Mouse (Mus musculus): ENCODE results near the gene Ackr4. TPM values are rescaled to one million over a fixed set of nuclear protein-coding genes. Genes with fewer than 3 reads are reported as not detected.

Ackr4 gene
- 1.2 and 1.4 TPM in 2 replicates for polyA plus RNA-seq (2014; fragmentation: Nextera tagmentation; extraction: Ambion mirVana)

DNA sequence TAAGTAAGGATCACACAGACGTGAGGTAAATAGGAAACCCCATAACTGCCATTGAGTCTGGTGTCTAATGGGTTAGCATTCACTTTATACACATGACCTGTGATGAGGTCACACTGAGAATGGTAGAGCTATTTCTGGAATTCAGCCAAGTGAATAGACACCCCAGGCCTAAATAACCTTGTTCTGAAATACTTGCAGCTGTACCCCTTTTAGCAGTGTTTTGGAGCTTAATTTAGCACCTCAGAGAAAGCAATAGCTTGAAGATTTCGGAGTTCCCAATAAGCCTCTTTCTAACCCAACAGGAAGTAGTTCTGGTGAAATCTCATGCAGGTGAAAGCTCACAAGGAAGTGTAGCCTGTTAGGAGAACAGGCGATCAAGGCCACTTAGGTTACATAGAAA lies at the start of gene Ackr4:
Gene Ackr4 (minus strand): TSS at position 101 of the 400 bp plus-strand sequence.
- Histone ChIP-seq H3K9ac (ENCODE audit: low read length) (no peak within 1 kb of the TSS), H3K4me1 (replicated peaks; ENCODE audit: control insufficient read depth, insufficient read depth, low read length) (peaks cover 4% of the 10 kb centered on the region)

DNA sequence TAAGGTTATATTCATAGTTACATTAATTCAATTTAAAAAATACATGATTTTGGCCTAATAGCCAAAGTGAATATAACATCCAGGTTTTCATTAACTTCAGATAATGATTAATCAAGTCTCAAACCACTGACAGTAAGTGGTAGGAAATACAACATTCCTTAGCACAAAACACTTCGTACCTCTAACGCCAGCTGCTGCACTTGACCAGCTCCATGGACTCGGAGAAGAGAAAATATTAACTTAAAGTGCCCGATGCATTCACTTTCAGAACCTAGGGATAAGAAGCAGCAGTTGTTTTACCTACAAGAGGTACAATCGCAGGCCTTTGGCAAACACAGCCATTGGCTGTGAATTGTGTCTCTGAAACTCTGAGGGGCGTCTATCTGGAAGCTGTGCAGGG lies 45.6 kb upstream of the Ackr4 start:
- H3K36me3 ChIP-seq (ENCODE audit: control insufficient read depth, insufficient read depth, low read length): peaks cover 88% of the 10 kb centered on the region
- no peak overlapping the region for H3K27ac ChIP-seq (ENCODE audit: low read depth)
- ATAC-seq (replicated peaks; ENCODE audit: low FRiP score, low TSS enrichment, low read depth): no peak
- H3K9ac ChIP-seq (ENCODE audit: low read length): no peak overlapping the region
- H3K9me3 ChIP-seq (ENCODE audit: control insufficient read depth, low read length): no peaks in the 10 kb centered on the region
- H3K4me3 ChIP-seq (ENCODE audit: low read depth, low read length): no peak overlapping the region
- no peak overlapping the region for H3K4me2 ChIP-seq (ENCODE audit: low read length)
- no peak for DNase-seq (ENCODE audit: low spot score)
- no peaks in the 10 kb centered on the region for H3K27me3 ChIP-seq (replicated peaks; ENCODE audit: control insufficient read depth, insufficient read depth, low read length)
- 95% methylated on average over 6 of the region's 6 CpGs for WGBS
- no peaks in the 10 kb centered on the region for H3K4me1 ChIP-seq (replicated peaks; ENCODE audit: control insufficient read depth, insufficient read depth, low read length)

More for the DNA sequence above, at the start of gene Ackr4:
- no peaks in the 10 kb centered on the region for H3K9me3 ChIP-seq (ENCODE audit: control insufficient read depth, low read length)
- ATAC-seq (replicated peaks; ENCODE audit: low FRiP score, low TSS enrichment, low read depth) (no peak), DNase-seq (ENCODE audit: low spot score) (no peak)
- no peak within 1 kb of the TSS for H3K4me2 ChIP-seq (ENCODE audit: low read length)
- no peak within 1 kb of the TSS for H3K27ac ChIP-seq (ENCODE audit: low read depth)
- no peaks in the 10 kb centered on the region for H3K27me3 ChIP-seq (replicated peaks; ENCODE audit: control insufficient read depth, insufficient read depth, low read length)
- 88% methylated on average over 3 of the region's 3 CpGs for WGBS
- no peaks in the 10 kb centered on the region for H3K36me3 ChIP-seq (ENCODE audit: control insufficient read depth, insufficient read depth, low read length)
- no peak within 1 kb of the TSS for H3K4me3 ChIP-seq (ENCODE audit: low read depth, low read length)

DNA sequence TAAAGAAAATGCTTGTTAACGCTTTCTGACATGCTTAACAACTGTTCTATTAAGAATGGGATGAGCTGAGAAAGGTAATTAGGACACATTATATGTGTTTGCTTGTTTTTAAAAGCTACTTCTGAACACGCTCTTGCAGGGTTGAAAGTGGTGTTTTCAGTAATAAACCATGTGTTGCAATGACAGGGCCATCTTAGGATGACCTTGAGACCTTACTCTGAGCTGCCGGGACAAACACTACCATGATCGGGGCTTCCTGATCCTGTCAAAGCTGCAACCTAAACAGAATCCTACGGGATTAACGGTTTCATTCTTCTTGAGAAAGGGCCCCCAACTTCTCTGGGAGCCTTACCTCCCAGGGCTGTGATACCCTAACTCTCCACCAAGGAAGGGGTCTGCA lies 44.9 kb upstream of the Ackr4 start:
- ATAC-seq (replicated peaks; ENCODE audit: low FRiP score, low TSS enrichment, low read depth): no peak
- H3K9me3 ChIP-seq (ENCODE audit: control insufficient read depth, low read length): no peaks in the 10 kb centered on the region
- 91% methylated on average over 6 of the region's 6 CpGs for WGBS
- no peaks in the 10 kb centered on the region for H3K4me1 ChIP-seq (replicated peaks; ENCODE audit: control insufficient read depth, insufficient read depth, low read length)
- H3K27ac ChIP-seq (ENCODE audit: low read depth): no peak overlapping the region
- no peak overlapping the region for H3K4me2 ChIP-seq (ENCODE audit: low read length)
- H3K4me3 ChIP-seq (ENCODE audit: low read depth, low read length): no peak overlapping the region
- no peaks in the 10 kb centered on the region for H3K27me3 ChIP-seq (replicated peaks; ENCODE audit: control insufficient read depth, insufficient read depth, low read length)
- H3K36me3 ChIP-seq (ENCODE audit: control insufficient read depth, insufficient read depth, low read length): peaks cover 88% of the 10 kb centered on the region
- H3K9ac ChIP-seq (ENCODE audit: low read length): no peak overlapping the region
- no peak for DNase-seq (ENCODE audit: low spot score)

DNA sequence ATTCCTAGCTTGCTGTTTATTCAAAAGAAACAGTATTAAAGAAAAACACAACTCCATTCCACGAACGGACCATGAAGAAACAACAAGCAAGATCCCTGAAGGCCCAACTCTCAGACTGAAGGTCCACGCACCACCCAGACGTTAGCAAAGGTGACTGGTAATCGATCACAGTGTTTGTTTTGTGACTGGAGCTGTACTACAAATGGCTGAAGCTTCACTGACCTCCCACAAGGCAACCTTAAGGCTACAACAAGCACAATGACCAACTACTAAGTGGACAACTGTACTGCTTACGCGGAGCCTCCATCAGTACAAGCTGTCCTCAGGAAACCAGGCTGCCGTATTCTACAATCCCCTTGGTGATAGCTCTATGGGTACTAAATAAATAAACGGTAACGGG lies 43.3 kb upstream of the Ackr4 start:
- Histone ChIP-seq H3K4me3 (ENCODE audit: low read depth, low read length) (no peak overlapping the region), H3K4me1 (replicated peaks; ENCODE audit: control insufficient read depth, insufficient read depth, low read length) (no peaks in the 10 kb centered on the region), H3K27me3 (replicated peaks; ENCODE audit: control insufficient read depth, insufficient read depth, low read length) (no peaks in the 10 kb centered on the region), H3K9ac (ENCODE audit: low read length) (no peak overlapping the region), H3K4me2 (ENCODE audit: low read length) (no peak overlapping the region), H3K27ac (ENCODE audit: low read depth) (no peak overlapping the region), H3K9me3 (ENCODE audit: control insufficient read depth, low read length) (no peaks in the 10 kb centered on the region), H3K36me3 (ENCODE audit: control insufficient read depth, insufficient read depth, low read length) (peaks cover 87% of the 10 kb centered on the region)
- ATAC-seq (replicated peaks; ENCODE audit: low FRiP score, low TSS enrichment, low read depth) (no peak), DNase-seq (ENCODE audit: low spot score) (no peak)
- WGBS: 91% methylated on average over 10 of the region's 10 CpGs

DNA sequence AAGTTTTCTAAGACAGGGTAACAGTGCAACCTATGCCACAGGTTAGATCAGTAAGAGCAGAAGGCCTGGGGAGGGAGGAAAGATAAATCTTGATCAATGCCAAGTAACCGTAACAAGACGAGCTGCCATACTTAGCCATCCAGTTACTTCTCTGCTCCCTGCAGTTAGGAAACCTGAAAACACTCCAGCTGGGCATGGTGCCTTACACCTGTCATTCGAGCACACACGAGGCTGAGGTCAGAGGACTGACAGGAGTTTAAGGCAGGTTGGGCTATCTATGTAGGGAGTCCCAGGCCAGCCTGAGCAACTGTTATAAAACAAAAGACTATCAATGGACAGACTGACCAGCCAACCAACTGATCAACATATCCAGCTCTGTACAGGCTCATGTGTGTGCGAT lies 39.2 kb upstream of the Ackr4 start:
- WGBS: 93% methylated on average over 5 of the region's 5 CpGs
- Histone ChIP-seq H3K4me3 (ENCODE audit: low read depth, low read length) (no peak overlapping the region), H3K4me1 (replicated peaks; ENCODE audit: control insufficient read depth, insufficient read depth, low read length) (no peaks in the 10 kb centered on the region), H3K36me3 (ENCODE audit: control insufficient read depth, insufficient read depth, low read length) (peaks cover 87% of the 10 kb centered on the region), H3K27me3 (replicated peaks; ENCODE audit: control insufficient read depth, insufficient read depth, low read length) (no peaks in the 10 kb centered on the region), H3K4me2 (ENCODE audit: low read length) (no peak overlapping the region), H3K9me3 (ENCODE audit: control insufficient read depth, low read length) (no peaks in the 10 kb centered on the region), H3K9ac (ENCODE audit: low read length) (no peak overlapping the region), H3K27ac (ENCODE audit: low read depth) (no peak overlapping the region)
- ATAC-seq (replicated peaks; ENCODE audit: low FRiP score, low TSS enrichment, low read depth) (no peak), DNase-seq (ENCODE audit: low spot score) (no peak)

DNA sequence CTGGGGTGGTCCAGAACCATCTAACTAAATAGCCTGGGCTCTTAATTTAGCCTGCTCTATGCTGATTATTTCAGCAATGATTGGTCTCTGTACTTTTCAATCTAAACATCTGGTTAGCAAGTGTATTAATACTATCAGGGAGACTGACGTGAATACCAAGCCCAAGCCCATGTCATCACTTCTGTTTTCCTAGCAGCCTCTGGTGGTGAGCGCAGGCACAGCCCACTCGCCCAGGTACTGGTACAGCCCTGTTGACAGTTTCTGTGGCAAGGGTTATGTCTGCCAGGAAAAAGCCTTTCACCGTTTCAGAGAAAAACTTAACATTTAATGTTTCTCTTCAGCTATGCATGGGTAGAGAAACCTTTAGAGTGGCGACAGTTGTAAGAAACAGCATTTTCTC lies 37.5 kb upstream of the Ackr4 start:
- WGBS: 79% methylated on average over 5 of the region's 5 CpGs
- peaks cover 89% of the 10 kb centered on the region for H3K36me3 ChIP-seq (ENCODE audit: control insufficient read depth, insufficient read depth, low read length)

DNA sequence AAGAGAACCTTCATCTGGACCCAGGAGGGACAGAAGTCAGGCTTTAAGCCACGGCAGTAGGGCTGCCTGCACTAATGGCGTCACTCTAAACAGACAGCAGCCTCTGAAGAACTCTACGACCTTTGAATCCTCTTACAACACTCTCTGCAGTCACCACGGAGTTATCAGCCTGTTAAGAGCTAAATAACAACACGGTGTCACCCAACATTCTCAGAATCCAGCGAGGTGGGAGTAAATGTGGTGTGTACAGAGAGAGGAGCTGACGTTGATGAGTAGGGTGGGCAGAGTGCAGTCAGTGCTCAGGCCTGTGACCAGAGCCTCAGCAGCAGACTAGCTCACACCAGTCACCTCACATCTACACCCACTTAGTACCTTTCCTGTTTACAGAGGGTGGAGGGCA lies 34.4 kb upstream of the Ackr4 start:
- ATAC-seq (replicated peaks; ENCODE audit: low FRiP score, low TSS enrichment, low read depth) (no peak), DNase-seq (ENCODE audit: low spot score) (no peak)
- no peaks in the 10 kb centered on the region for H3K27me3 ChIP-seq (replicated peaks; ENCODE audit: control insufficient read depth, insufficient read depth, low read length)
- H3K9ac ChIP-seq (ENCODE audit: low read length): no peak overlapping the region
- H3K4me1 ChIP-seq (replicated peaks; ENCODE audit: control insufficient read depth, insufficient read depth, low read length): no peaks in the 10 kb centered on the region
- H3K4me2 ChIP-seq (ENCODE audit: low read length): no peak overlapping the region
- no peaks in the 10 kb centered on the region for H3K9me3 ChIP-seq (ENCODE audit: control insufficient read depth, low read length)
- H3K36me3 ChIP-seq (ENCODE audit: control insufficient read depth, insufficient read depth, low read length): peaks cover 96% of the 10 kb centered on the region
- H3K27ac ChIP-seq (ENCODE audit: low read depth): no peak overlapping the region
- no peak overlapping the region for H3K4me3 ChIP-seq (ENCODE audit: low read depth, low read length)
- WGBS: 81% methylated on average over 7 of the region's 7 CpGs

More for the DNA sequence above, 37.5 kb upstream of the Ackr4 start:
- H3K9ac ChIP-seq (ENCODE audit: low read length): no peak overlapping the region
- H3K4me2 ChIP-seq (ENCODE audit: low read length): no peak overlapping the region
- H3K27ac ChIP-seq (ENCODE audit: low read depth): no peak overlapping the region
- ATAC-seq (replicated peaks; ENCODE audit: low FRiP score, low TSS enrichment, low read depth) (no peak), DNase-seq (ENCODE audit: low spot score) (no peak)
- H3K27me3 ChIP-seq (replicated peaks; ENCODE audit: control insufficient read depth, insufficient read depth, low read length): no peaks in the 10 kb centered on the region
- H3K4me1 ChIP-seq (replicated peaks; ENCODE audit: control insufficient read depth, insufficient read depth, low read length): no peaks in the 10 kb centered on the region
- no peak overlapping the region for H3K4me3 ChIP-seq (ENCODE audit: low read depth, low read length)
- no peaks in the 10 kb centered on the region for H3K9me3 ChIP-seq (ENCODE audit: control insufficient read depth, low read length)

DNA sequence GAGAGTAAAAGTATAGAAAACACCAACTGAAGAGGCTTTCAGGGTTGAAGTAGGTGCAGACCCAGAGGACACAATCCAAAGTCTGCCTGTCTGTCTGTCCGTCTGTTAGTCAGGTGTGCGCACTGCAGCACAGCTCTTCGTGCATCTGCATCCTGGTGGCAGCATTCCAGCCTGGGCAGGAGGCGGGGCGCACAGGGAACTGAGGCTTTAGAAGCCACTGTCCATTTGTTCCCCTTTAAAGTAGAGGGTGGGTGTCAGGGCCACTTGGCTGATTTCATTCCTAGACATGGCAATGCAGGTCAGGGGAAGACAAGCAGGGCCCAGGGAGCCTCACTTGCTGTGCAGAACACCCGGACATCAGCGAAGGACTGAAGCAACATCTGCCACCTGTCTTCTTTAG lies 30.6 kb upstream of the Ackr4 start:
- no peak for ATAC-seq (replicated peaks; ENCODE audit: low FRiP score, low TSS enrichment, low read depth)
- Histone ChIP-seq H3K9me3 (ENCODE audit: control insufficient read depth, low read length) (no peaks in the 10 kb centered on the region), H3K27me3 (replicated peaks; ENCODE audit: control insufficient read depth, insufficient read depth, low read length) (no peaks in the 10 kb centered on the region), H3K4me2 (ENCODE audit: low read length) (no peak overlapping the region), H3K4me3 (ENCODE audit: low read depth, low read length) (no peak overlapping the region), H3K27ac (ENCODE audit: low read depth) (no peak overlapping the region), H3K36me3 (ENCODE audit: control insufficient read depth, insufficient read depth, low read length) (peaks cover 98% of the 10 kb centered on the region), H3K9ac (ENCODE audit: low read length) (no peak overlapping the region), H3K4me1 (replicated peaks; ENCODE audit: control insufficient read depth, insufficient read depth, low read length) (no peaks in the 10 kb centered on the region)
- DNase-seq (ENCODE audit: low spot score): no peak
- WGBS: 95% methylated on average over 7 of the region's 7 CpGs

DNA sequence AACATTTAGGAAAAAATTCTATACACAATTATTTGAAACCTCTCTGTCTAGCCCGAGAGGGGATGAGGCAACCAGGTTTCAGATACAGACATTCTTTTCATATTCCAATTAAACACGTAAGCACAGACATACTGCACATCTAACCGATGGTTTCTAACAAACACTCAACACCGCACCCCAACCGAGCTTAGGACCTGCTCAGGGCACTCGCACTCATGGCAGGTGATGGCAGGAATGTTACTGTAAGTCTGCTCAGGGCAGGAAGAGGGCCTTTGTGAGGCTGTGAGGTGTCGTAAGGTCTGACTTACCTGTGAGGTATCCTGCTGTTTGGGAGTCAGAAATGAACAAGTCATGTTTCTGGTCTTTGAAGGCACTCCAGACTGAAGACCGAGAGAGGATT lies 29.8 kb upstream of the Ackr4 start:
- no peak overlapping the region for H3K9ac ChIP-seq (ENCODE audit: low read length)
- DNase-seq (ENCODE audit: low spot score) (no peak), ATAC-seq (replicated peaks; ENCODE audit: low FRiP score, low TSS enrichment, low read depth) (no peak)
- no peaks in the 10 kb centered on the region for H3K9me3 ChIP-seq (ENCODE audit: control insufficient read depth, low read length)
- H3K4me1 ChIP-seq (replicated peaks; ENCODE audit: control insufficient read depth, insufficient read depth, low read length): no peaks in the 10 kb centered on the region
- WGBS: 98% methylated on average over 8 of the region's 8 CpGs
- no peak overlapping the region for H3K4me3 ChIP-seq (ENCODE audit: low read depth, low read length)
- H3K4me2 ChIP-seq (ENCODE audit: low read length): no peak overlapping the region
- H3K36me3 ChIP-seq (ENCODE audit: control insufficient read depth, insufficient read depth, low read length): peaks cover 98% of the 10 kb centered on the region
- H3K27me3 ChIP-seq (replicated peaks; ENCODE audit: control insufficient read depth, insufficient read depth, low read length): no peaks in the 10 kb centered on the region
- no peak overlapping the region for H3K27ac ChIP-seq (ENCODE audit: low read depth)
